Mouse (Mus musculus) liver, embryonic 15.5 days (tissue): Measurements from ENCODE around the gene Dynlt1b. TPM values are rescaled to one million over a fixed set of nuclear protein-coding genes. Genes with fewer than 3 reads are reported as not detected.
"Not testable (repeated sequence)": the region's sequence is repeated elsewhere in the genome, so short reads cannot be mapped to it uniquely, and the experiment has no call there.

ENCODE experiments used
- ATAC-seq: fragments of 200-750 bp; cut with Nextera tagmentation; 2 replicates; pipeline ENCODE4 v1.8.0; 2017; ENCODE audit warnings: moderate number of reproducible peaks, mild to moderate bottlenecking, moderate library complexity; ENCODE audit not compliant: insufficient read depth
- H3K27ac ChIP-seq: fragments of 300-500 bp; sonication (generic); replicated peaks from 2 replicates; pipeline ENCODE4 v1.5.1; 2015; ENCODE audit warnings: mild to moderate bottlenecking, inconsistent platforms
- H3K27me3 ChIP-seq: fragments of 300-500 bp; sonication (generic); 2 replicates; pipeline ENCODE4 v1.6.1; 2015; ENCODE audit warnings: mild to moderate bottlenecking, inconsistent platforms
- H3K36me3 ChIP-seq: fragments of 300-500 bp; sonication (generic); replicated peaks from 2 replicates; pipeline ENCODE4 v1.6.1; 2015; ENCODE audit warnings: moderate library complexity, mild to moderate bottlenecking, inconsistent platforms
- H3K4me1 ChIP-seq: fragments of 300-500 bp; sonication (generic); replicated peaks from 2 replicates; pipeline ENCODE4 v1.6.1; 2015; ENCODE audit warnings: inconsistent platforms
- H3K4me2 ChIP-seq: fragments of 300-500 bp; sonication (generic); 2 replicates; pipeline ENCODE4 v1.6.1; 2015; ENCODE audit warnings: moderate library complexity, mild to moderate bottlenecking, inconsistent platforms
- H3K4me3 ChIP-seq: fragments of 300-500 bp; sonication (generic); replicated peaks from 2 replicates; pipeline ENCODE4 v1.5.1; 2015; ENCODE audit warnings: mild to moderate bottlenecking, inconsistent platforms
- H3K9ac ChIP-seq: fragments of 300-500 bp; sonication (generic); 2 replicates; pipeline ENCODE4 v1.6.1; 2015; ENCODE audit warnings: moderate library complexity, mild to moderate bottlenecking, inconsistent platforms
- H3K9me3 ChIP-seq: fragments of 300-500 bp; sonication (generic); replicated peaks from 2 replicates; pipeline ENCODE4 v1.6.1; 2016; ENCODE audit warnings: inconsistent platforms
- WGBS: fragments of 180-500 bp; shearing (Covaris S2); methylation state at CpG from one replicate; pipeline ENCODE4 v1.1.7; 2015; ENCODE audit warnings: mixed read lengths; ENCODE audit not compliant: insufficient replicate concordance; 5-methylcytosine and 5-hydroxymethylcytosine counted together
- polyA plus RNA-seq: library from polyadenylated mRNA; unstranded; fragments of >200 nt; fragmentation: Nextera tagmentation; extraction: Ambion mirVana; gene quantifications from 2 replicates; pipeline ENCODE4 v1.2.1, GENCODE M21; 2015

The Dynlt1b gene
- polyA plus RNA-seq, 1 experiment from 2014 or later = 194 TPM

GRCm38 (mm10) chr17:6425325-6425724 is 4.6 kb upstream of the Dynlt1b start:
- not testable (repeated sequence) for H3K9ac ChIP-seq, H3K27me3 ChIP-seq, H3K27ac ChIP-seq, H3K4me2 ChIP-seq, H3K4me1 ChIP-seq, H3K9me3 ChIP-seq, H3K36me3 ChIP-seq, ATAC-seq, H3K4me3 ChIP-seq
- WGBS = 54% methylated on average over 3 of the region's 3 CpGs

GRCm38 (mm10) chr17:6426869-6427268 is 3.0 kb upstream of the Dynlt1b start:
- not testable (repeated sequence) for H3K9ac ChIP-seq, H3K4me3 ChIP-seq, H3K4me2 ChIP-seq, H3K27ac ChIP-seq, H3K36me3 ChIP-seq, ATAC-seq, H3K27me3 ChIP-seq, H3K9me3 ChIP-seq
- H3K4me1 ChIP-seq = peaks cover 11% of the 10 kb centered on the region
- 19% methylated on average over 6 of the region's 8 CpGs for WGBS

- ATAC-seq, H3K4me3 ChIP-seq, H3K27me3 ChIP-seq, H3K4me2 ChIP-seq, H3K9me3 ChIP-seq, H3K9ac ChIP-seq, H3K27ac ChIP-seq: not testable (repeated sequence)
- Histone ChIP-seq H3K36me3 (peaks cover 14% of the 10 kb centered on the region), H3K4me1 (peaks cover 14% of the 10 kb centered on the region)
- WGBS = 65% methylated on average over 2 of the region's 2 CpGs
Observed at GRCm38 (mm10) chr17:6428926-6429325, 986 bp upstream of the Dynlt1b start.

- peak; percentile 40 for ATAC-seq
- H3K4me3 ChIP-seq = peak overlapping the region; percentile 51
- H3K27me3 ChIP-seq, H3K9me3 ChIP-seq, H3K27ac ChIP-seq: not testable (repeated sequence)
- peak overlapping the region; percentile 19 for H3K9ac ChIP-seq
- peaks cover 15% of the 10 kb centered on the region for H3K36me3 ChIP-seq
- under 1% methylated on average over 9 of the region's 9 CpGs for WGBS
- H3K4me2 ChIP-seq = peak overlapping the region; percentile 62
- peaks cover 14% of the 10 kb centered on the region for H3K4me1 ChIP-seq
Observed at GRCm38 (mm10) chr17:6430410-6431001, 594 bp downstream of the Dynlt1b start.

- Histone ChIP-seq H3K4me1 (peaks cover 14% of the 10 kb centered on the region), H3K36me3 (peaks cover 15% of the 10 kb centered on the region)
- not testable (repeated sequence) for H3K27me3 ChIP-seq, H3K4me3 ChIP-seq, H3K4me2 ChIP-seq, H3K9ac ChIP-seq, H3K27ac ChIP-seq, H3K9me3 ChIP-seq, ATAC-seq
- WGBS = 70% methylated on average over 3 of the region's 4 CpGs
Observed at GRCm38 (mm10) chr17:6432456-6432855, 2.5 kb downstream of the Dynlt1b start.

GRCm38 (mm10) chr17:6433691-6434090 is 3.8 kb downstream of the Dynlt1b start:
- not testable (repeated sequence) for H3K27ac ChIP-seq, H3K9ac ChIP-seq, ATAC-seq, H3K27me3 ChIP-seq, H3K4me2 ChIP-seq, H3K4me3 ChIP-seq, H3K9me3 ChIP-seq
- Histone ChIP-seq H3K4me1 (peaks cover 14% of the 10 kb centered on the region), H3K36me3 (peaks cover 20% of the 10 kb centered on the region)
- 73% methylated on average over 3 of the region's 3 CpGs for WGBS

- not testable (repeated sequence) for H3K9ac ChIP-seq, H3K4me3 ChIP-seq, ATAC-seq, H3K27ac ChIP-seq, H3K4me1 ChIP-seq, H3K9me3 ChIP-seq, H3K27me3 ChIP-seq, H3K4me2 ChIP-seq
- WGBS = 76% methylated on average over 6 of the region's 6 CpGs
- H3K36me3 ChIP-seq = peaks cover 15% of the 10 kb centered on the region
Observed at GRCm38 (mm10) chr17:6438080-6438479, 8.2 kb downstream of the Dynlt1b start.

- not testable (repeated sequence) for H3K27ac ChIP-seq, H3K9me3 ChIP-seq, H3K9ac ChIP-seq, H3K4me2 ChIP-seq, H3K4me1 ChIP-seq, H3K36me3 ChIP-seq, H3K4me3 ChIP-seq, ATAC-seq, H3K27me3 ChIP-seq
- 77% methylated on average over 11 of the region's 13 CpGs for WGBS
Observed at GRCm38 (mm10) chr17:6439913-6440312, 10.0 kb downstream of the Dynlt1b start.

- not testable (repeated sequence) for H3K4me1 ChIP-seq, H3K9me3 ChIP-seq, H3K27ac ChIP-seq, H3K36me3 ChIP-seq, H3K4me2 ChIP-seq, ATAC-seq, H3K27me3 ChIP-seq, H3K4me3 ChIP-seq, H3K9ac ChIP-seq
- WGBS = 80% methylated on average over 13 of the region's 13 CpGs
Observed at GRCm38 (mm10) chr17:6440493-6441077, 10.7 kb downstream of the Dynlt1b start.

- H3K9ac ChIP-seq, H3K27ac ChIP-seq, H3K4me3 ChIP-seq, H3K4me1 ChIP-seq, H3K9me3 ChIP-seq, H3K4me2 ChIP-seq, H3K27me3 ChIP-seq, H3K36me3 ChIP-seq, ATAC-seq: not testable (repeated sequence)
- 77% methylated on average over 5 of the region's 5 CpGs for WGBS
Observed at GRCm38 (mm10) chr17:6441254-6441653, 11.3 kb downstream of the Dynlt1b start.

GRCm38 (mm10) chr17:6442513-6442912 is 12.6 kb downstream of the Dynlt1b start:
- WGBS = 84% methylated on average over 7 of the region's 7 CpGs
- not testable (repeated sequence) for H3K4me2 ChIP-seq, H3K9ac ChIP-seq, H3K27ac ChIP-seq, H3K4me1 ChIP-seq, ATAC-seq, H3K4me3 ChIP-seq, H3K27me3 ChIP-seq, H3K36me3 ChIP-seq, H3K9me3 ChIP-seq
